Mouse (Mus musculus) CH12.LX (cell line): ENCODE measurements around the gene Ovca2. TPM values are rescaled to one million over a fixed set of nuclear protein-coding genes. Genes with fewer than 3 reads are reported as not detected.

ENCODE experiments used
- DNase-seq: peaks from one replicate; pipeline ENCODE4 v3.0.0-alpha.2; 2013; ENCODE audit errors: extremely low read depth
- H3K27ac ChIP-seq: 2 replicates; pipeline ENCODE4 v1.5.1; 2012; ENCODE audit warnings: low read depth, mild to moderate bottlenecking, control low read depth, moderate library complexity; ENCODE audit not compliant: insufficient read depth
- H3K27me3 ChIP-seq: replicated peaks from 2 replicates; pipeline ENCODE3; 2012; ENCODE audit warnings: inconsistent platforms
- H3K36me3 ChIP-seq, 2 experiments: replicated peaks in 1 of 2; 2 replicates each; pipeline versions ENCODE3 to v1.6.1; 2012; ENCODE audit warnings: inconsistent platforms in 1 of 2, low read length in 1 of 2, mild to moderate bottlenecking in 1 of 2, mixed read lengths in 1 of 2, moderate library complexity in 1 of 2; ENCODE audit not compliant: control insufficient read depth in 1 of 2, insufficient read depth in 1 of 2
- H3K4me1 ChIP-seq, 2 experiments: 2 replicates each; pipeline ENCODE4 v1.6.1; 2012; ENCODE audit warnings: inconsistent platforms in 1 of 2, moderate library complexity in 1 of 2; ENCODE audit not compliant: insufficient read depth in 2 of 2, control insufficient read depth in 1 of 2
- H3K4me2 ChIP-seq: 2 replicates; pipeline ENCODE4 v1.6.1; 2012; ENCODE audit warnings: low read depth, mild to moderate bottlenecking, control low read depth; ENCODE audit not compliant: poor library complexity, insufficient read depth, severe bottlenecking
- H3K4me3 ChIP-seq, 3 experiments: fragments of 150-350 bp in 1 of 3; sonication (generic) in 1 of 3; replicated peaks in 1 of 3; 2 replicates each; pipeline versions ENCODE3 to v1.5.1; 2011 to 2012; ENCODE audit warnings: low read depth in 2 of 3, low read length in 2 of 3, mild to moderate bottlenecking in 2 of 3, moderate library complexity in 2 of 3, control low read depth in 1 of 3, improper control_type of control experiment in 1 of 3, inconsistent platforms in 1 of 3, mixed read lengths in 1 of 3; ENCODE audit not compliant: poor library complexity in 1 of 3
- H3K79me2 ChIP-seq: replicated peaks from 2 replicates; pipeline ENCODE4 v1.6.1; 2012; ENCODE audit warnings: mild to moderate bottlenecking, moderate library complexity; ENCODE audit not compliant: control insufficient read depth, poor library complexity, insufficient read depth, severe bottlenecking; ENCODE audit errors: extremely low read depth
- H3K9ac ChIP-seq: 2 replicates; pipeline ENCODE4 v1.6.1; 2012; ENCODE audit warnings: low read depth, mild to moderate bottlenecking, control low read depth, moderate library complexity; ENCODE audit not compliant: insufficient read depth
- H3K9me3 ChIP-seq: replicated peaks from 2 replicates; pipeline ENCODE3; 2012; ENCODE audit warnings: low read length, inconsistent platforms, mixed read lengths
- CHD1 ChIP-seq: IDR thresholded peaks from 2 replicates; pipeline ENCODE4 v1.6.1; 2012; ENCODE audit warnings: low read depth, low read length, improper control_type of control experiment, inconsistent platforms
- CTCF ChIP-seq, 2 experiments: IDR thresholded peaks in 1 of 2; conservative IDR thresholded peaks in 1 of 2; 2 replicates each; pipeline ENCODE4 v1.5.1; 2011 to 2012; ENCODE audit warnings: low read depth in 2 of 2, low read length in 2 of 2, improper control_type of control experiment in 1 of 2, inconsistent platforms in 1 of 2, mild to moderate bottlenecking in 1 of 2, moderate library complexity in 1 of 2
- E2F4 ChIP-seq: IDR thresholded peaks from 2 replicates; pipeline ENCODE4 v1.6.1; 2011; ENCODE audit warnings: low read depth, low read length, improper control_type of control experiment; ENCODE audit not compliant: insufficient replicate concordance
- ELF1 ChIP-seq: IDR thresholded peaks from 2 replicates; pipeline ENCODE4 v1.6.1; 2014; ENCODE audit warnings: low read depth, mild to moderate bottlenecking, inconsistent platforms, low read length, improper control_type of control experiment
- EP300 ChIP-seq: IDR thresholded peaks from 2 replicates; pipeline ENCODE4 v1.6.1; 2011; ENCODE audit warnings: low read length, improper control_type of control experiment
- ETS1 ChIP-seq: conservative IDR thresholded peaks from 2 replicates; pipeline ENCODE4 v1.6.1; 2012; ENCODE audit warnings: low read depth, mild to moderate bottlenecking, inconsistent platforms, low read length, improper control_type of control experiment, moderate library complexity
- GABPA ChIP-seq: IDR thresholded peaks from 2 replicates; pipeline ENCODE4 v1.6.1; 2012; ENCODE audit warnings: low read depth, low read length, improper control_type of control experiment, inconsistent platforms; ENCODE audit not compliant: insufficient replicate concordance
- JUND ChIP-seq: conservative IDR thresholded peaks from 2 replicates; pipeline ENCODE4 v1.6.1; 2011; ENCODE audit warnings: low read depth, low read length, improper control_type of control experiment
- MAFK ChIP-seq: IDR thresholded peaks from 2 replicates; pipeline ENCODE4 v1.6.1; 2011; ENCODE audit warnings: low read length, improper control_type of control experiment; ENCODE audit not compliant: insufficient replicate concordance
- MAZ ChIP-seq: IDR thresholded peaks from 2 replicates; pipeline ENCODE4 v1.6.1; 2012; ENCODE audit warnings: low read depth, mild to moderate bottlenecking, inconsistent platforms, low read length, improper control_type of control experiment, moderate library complexity
- MXI1 ChIP-seq: IDR thresholded peaks from 2 replicates; pipeline ENCODE4 v1.6.1; 2011; ENCODE audit warnings: mild to moderate bottlenecking, low read depth, low read length, improper control_type of control experiment
- POLR2A ChIP-seq: IDR thresholded peaks from 2 replicates; pipeline ENCODE4 v1.6.1; 2011; ENCODE audit warnings: low read depth, mild to moderate bottlenecking, improper control_type of control experiment, low read length
- POLR2AphosphoS2 ChIP-seq: IDR thresholded peaks from 2 replicates; pipeline ENCODE4 v1.6.1; 2011; ENCODE audit warnings: low read depth, low read length, improper control_type of control experiment
- RAD21 ChIP-seq: IDR thresholded peaks from 2 replicates; pipeline ENCODE4 v1.6.1; 2011; ENCODE audit warnings: low read depth, mild to moderate bottlenecking, low read length, improper control_type of control experiment, moderate library complexity
- UBTF ChIP-seq: IDR thresholded peaks from 2 replicates; pipeline ENCODE4 v1.6.1; 2012; ENCODE audit warnings: low read depth, mild to moderate bottlenecking, inconsistent platforms, low read length, improper control_type of control experiment, moderate library complexity
- USF1 ChIP-seq: IDR thresholded peaks from 2 replicates; pipeline ENCODE4 v1.6.1; 2014; ENCODE audit warnings: low read depth, mild to moderate bottlenecking, inconsistent platforms, low read length, improper control_type of control experiment
- ZNF384 ChIP-seq: IDR thresholded peaks from 2 replicates; pipeline ENCODE4 v1.6.1; 2012; ENCODE audit warnings: low read depth, low read length, improper control_type of control experiment, inconsistent platforms
- dilution Hi-C: fragments of 300-500 bp; cut with MboI; formaldehyde crosslinking; loops from 2 replicates; pipeline ENCODE4 v1.14.3; 2020; ENCODE audit warnings: low sequenced_read_pairs; ENCODE audit not compliant: extremely low pct_unique_long_range_greater_than_20kb, extremely low pct_ligation_motif_present
- in situ Hi-C: fragments of 300-500 bp; cut with MboI; formaldehyde crosslinking; loops from 3 replicates; pipeline ENCODE4 v1.14.3; 2019; ENCODE audit warnings: low sequenced_read_pairs, low pct_ligation_motif_present, low pct_unique_long_range_greater_than_20kb, mixed read lengths
- polyA plus RNA-seq: library from polyadenylated mRNA; unstranded; fragments of >175 nt; gene quantifications from 2 replicates; pipeline ENCODE4 v1.2.1, GENCODE M21; 2012; ENCODE audit warnings: low read depth; ENCODE audit not compliant: insufficient read length
- total RNA-seq, 2 experiments: library from RNA; depleted of rRNA; stranded (reverse); fragments of 300-350 nt in 1 of 2; fragments of >200 nt in 1 of 2; gene quantifications; 2 replicates each; pipeline ENCODE4 v1.2.3; 2012 to 2014

Ovca2 gene
- total and polyA plus RNA-seq, 3 experiments = 20.7 to 86.9 (median 32.1) TPM

GRCm38 (mm10) chr11:75164051-75164450 is 14.6 kb downstream of the Ovca2 start:
- dilution Hi-C loops (no loop called here), in situ Hi-C loops (loop anchor here (25.0 kb wide), 1 partner anchor 527 kb away; the partner anchor contains the start of gene Cluh)
- no peak for DNase-seq
- Histone ChIP-seq H3K36me3 (peaks cover 56 to 83% of the 10 kb centered on the region in 2 experiments), H3K79me2 (no peaks in the 10 kb centered on the region; the same call in 1 of the 2 replicates), H3K27me3 (no peaks in the 10 kb centered on the region), H3K27ac (no peak overlapping the region), H3K4me1 (peaks cover 7 to 36% of the 10 kb centered on the region in 2 experiments), H3K4me2 (no peak overlapping the region), H3K9ac (no peak overlapping the region), H3K4me3 (no peak overlapping the region), H3K9me3 (peaks cover 29% of the 10 kb centered on the region)
- TF ChIP-seq ELF1 = no peak
- no peak for TF ChIP-seq ZNF384
- no peak for TF ChIP-seq JUND
- TF ChIP-seq USF1 = no peak
- TF ChIP-seq UBTF = no peak
- no peak for TF ChIP-seq MXI1
- no peak for TF ChIP-seq ETS1
- TF ChIP-seq MAFK = no peak
- TF ChIP-seq CTCF (conservative IDR thresholded peaks at IDR 0.05 in 1 of 2, IDR thresholded peaks at IDR 0.05 in 1 of 2; ENCODE audit: low read depth in 2 of 2, low read length in 2 of 2) = no peak
- TF ChIP-seq RAD21 = no peak
- TF ChIP-seq POLR2AphosphoS2 = no peak
- no peak for TF ChIP-seq E2F4

GRCm38 (mm10) chr11:75163379-75163778 is 15.3 kb downstream of the Ovca2 start:
- H3K79me2 ChIP-seq = no peaks in the 10 kb centered on the region; the same call in 1 of the 2 replicates
- TF ChIP-seq GABPA (no peak), ELF1 (no peak), ZNF384 (no peak), EP300 (no peak), CHD1 (no peak), POLR2A (no peak), MAZ (no peak)
- TF ChIP-seq, all 38 proteins: peak for 0
- H3K4me2 ChIP-seq = no peak overlapping the region
- H3K36me3 ChIP-seq = peaks cover 56 to 90% of the 10 kb centered on the region in 2 experiments
- no peak for DNase-seq
- peaks cover 29% of the 10 kb centered on the region for H3K9me3 ChIP-seq
- dilution Hi-C loops (no loop called here), in situ Hi-C loops (loop anchor here (25.0 kb wide), 1 partner anchor 526 kb away; the partner anchor contains the start of gene Cluh)
- H3K27me3 ChIP-seq = no peaks in the 10 kb centered on the region
- H3K27ac ChIP-seq = no peak overlapping the region
- H3K4me1 ChIP-seq = peaks cover 7 to 36% of the 10 kb centered on the region in 2 experiments
- H3K4me3 ChIP-seq = no peak overlapping the region
- no peak overlapping the region for H3K9ac ChIP-seq
